Mouse (Mus musculus): ENCODE measurements around the gene Smim24. TPM values are rescaled to one million over a fixed set of nuclear protein-coding genes. Genes with fewer than 3 reads are reported as not detected.

Gene Smim24
- polyA plus RNA-seq, 1 experiment from 2014 or later = 3.8 TPM

DNA sequence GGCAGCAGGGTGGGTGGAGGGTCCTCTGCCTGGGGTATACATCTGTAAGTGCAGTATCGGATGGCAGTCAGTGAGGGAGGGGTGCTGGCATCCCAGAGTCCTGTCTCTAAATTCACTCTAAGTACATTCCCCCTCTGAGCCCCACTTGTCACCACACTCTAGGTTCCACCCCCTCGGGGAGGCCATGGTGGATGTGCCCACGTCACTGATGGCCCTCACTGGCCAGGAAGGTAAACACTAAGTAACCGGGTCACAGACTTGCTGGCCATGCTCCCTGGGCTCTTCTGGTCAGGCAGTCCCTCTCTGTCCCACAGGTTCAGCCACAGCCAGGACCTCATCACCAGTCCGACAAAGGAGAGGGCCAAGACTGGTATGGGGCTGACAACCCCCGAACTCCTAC, 29.3 kb downstream of the Smim24 start:
- 75% methylated on average over 6 of the region's 6 CpGs for WGBS
- Histone ChIP-seq H3K27ac (replicated peaks in 1 of 2; ENCODE audit: control insufficient read depth in 1 of 2, insufficient read depth in 1 of 2, low read depth in 2 of 2, low read length in 2 of 2) (no peak overlapping the region), H3K9me3 (ENCODE audit: control insufficient read depth, low read length) (no peaks in the 10 kb centered on the region), H3K27me3 (ENCODE audit: control insufficient read depth, insufficient read depth, low read length) (no peaks in the 10 kb centered on the region), H3K4me2 (ENCODE audit: low read length) (no peak overlapping the region), H3K4me1 (ENCODE audit: control insufficient read depth in 2 of 2, insufficient read depth in 2 of 2, low read length in 2 of 2) (peaks cover 30 to 48% of the 10 kb centered on the region in 2 experiments), H3K4me3 (ENCODE audit: control insufficient read depth in 1 of 2, insufficient read depth in 1 of 2, low read depth in 1 of 2, low read length in 2 of 2) (no peak overlapping the region), H3K36me3 (ENCODE audit: control insufficient read depth, insufficient read depth, low read length) (peaks cover 26% of the 10 kb centered on the region), H3K9ac (ENCODE audit: low read length) (no peak overlapping the region)
- no peak for ATAC-seq (ENCODE audit: insufficient number of reproducible peaks, insufficient read depth, low FRiP score, low read depth)

DNA sequence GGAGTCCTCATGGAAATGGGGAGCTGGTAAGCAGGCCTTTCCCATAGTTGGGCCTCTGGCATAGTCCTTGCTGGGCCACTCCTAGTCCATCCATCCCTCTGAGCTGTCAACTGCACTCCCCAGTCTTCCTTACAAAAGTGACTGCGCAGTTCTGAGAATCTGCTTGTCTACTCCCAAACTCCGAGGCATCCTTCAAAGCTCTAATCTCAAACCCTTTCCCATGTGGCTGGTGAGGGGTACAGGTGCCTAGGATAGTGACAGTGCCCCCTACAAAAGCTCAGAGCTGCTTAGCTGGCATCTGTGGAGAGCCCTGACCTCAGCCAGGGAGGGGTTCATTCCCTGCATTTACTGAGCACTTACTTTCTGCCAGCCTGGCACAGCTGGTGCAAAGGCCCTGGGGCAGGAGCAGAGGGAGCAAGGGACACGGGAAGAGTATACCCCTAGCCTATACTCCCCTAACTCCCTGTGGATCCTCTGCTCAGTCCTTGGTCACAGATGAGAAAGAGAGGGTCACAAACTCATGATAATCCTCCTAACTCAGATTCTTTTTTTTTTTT, 29.9 kb downstream of the Smim24 start:
- no peak overlapping the region for H3K4me2 ChIP-seq (ENCODE audit: low read length)
- H3K4me1 ChIP-seq (ENCODE audit: control insufficient read depth in 2 of 2, insufficient read depth in 2 of 2, low read length in 2 of 2) = peaks cover 28 to 46% of the 10 kb centered on the region in 2 experiments
- no peak overlapping the region for H3K27ac ChIP-seq (replicated peaks in 1 of 2; ENCODE audit: control insufficient read depth in 1 of 2, insufficient read depth in 1 of 2, low read depth in 2 of 2, low read length in 2 of 2)
- 82% methylated on average over 3 of the region's 3 CpGs for WGBS
- no peak overlapping the region for H3K9ac ChIP-seq (ENCODE audit: low read length)
- H3K9me3 ChIP-seq (ENCODE audit: control insufficient read depth, low read length) = no peaks in the 10 kb centered on the region
- no peaks in the 10 kb centered on the region for H3K27me3 ChIP-seq (ENCODE audit: control insufficient read depth, insufficient read depth, low read length)
- H3K4me3 ChIP-seq (ENCODE audit: control insufficient read depth in 1 of 2, insufficient read depth in 1 of 2, low read depth in 1 of 2, low read length in 2 of 2) = no peak overlapping the region
- ATAC-seq (ENCODE audit: insufficient number of reproducible peaks, insufficient read depth, low FRiP score, low read depth) = no peak
- H3K36me3 ChIP-seq (ENCODE audit: control insufficient read depth, insufficient read depth, low read length) = peaks cover 23% of the 10 kb centered on the region

DNA sequence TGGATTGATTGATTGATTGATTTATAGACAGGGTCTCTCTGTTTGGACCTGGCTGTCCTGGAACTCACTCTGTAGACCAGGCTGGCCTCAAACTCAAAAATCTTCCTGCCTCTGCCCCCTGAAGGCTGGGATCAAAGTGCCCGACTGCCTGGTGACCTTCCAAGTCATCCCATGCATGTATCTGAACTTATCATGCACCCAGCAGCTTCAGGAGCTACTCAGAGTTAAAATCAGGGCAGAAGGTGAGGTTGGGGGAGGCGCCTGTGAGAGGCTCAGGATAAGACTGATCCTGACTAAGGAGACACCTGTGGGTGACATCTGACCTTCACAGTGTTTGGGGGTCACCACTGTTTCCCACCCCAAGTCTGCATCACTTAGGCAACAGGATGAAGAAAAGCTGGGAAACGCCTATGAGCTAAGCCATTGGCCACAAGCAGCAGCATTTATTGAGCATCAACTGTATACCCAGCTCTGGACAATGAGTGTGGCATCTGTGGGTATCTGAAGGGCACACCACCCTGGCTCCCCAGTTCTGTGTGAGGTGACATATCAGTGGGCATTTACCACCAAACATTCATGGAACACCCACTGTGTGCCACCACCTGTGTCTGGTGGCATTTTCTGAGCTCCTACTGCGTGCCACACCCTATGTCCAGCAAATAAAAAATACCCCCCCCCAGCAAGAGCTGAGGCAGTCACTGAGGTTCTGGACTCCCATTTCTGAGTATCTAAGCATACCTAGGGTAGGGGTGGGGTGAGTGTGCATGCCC, 30.8 kb downstream of the Smim24 start:
- peaks cover 25 to 39% of the 10 kb centered on the region in 2 experiments for H3K4me1 ChIP-seq (ENCODE audit: control insufficient read depth in 2 of 2, insufficient read depth in 2 of 2, low read length in 2 of 2)
- no peaks in the 10 kb centered on the region for H3K9me3 ChIP-seq (ENCODE audit: control insufficient read depth, low read length)
- peak overlapping the region in 1 of 2 experiments; percentile 71; a peak in 2 of 4 replicates for H3K27ac ChIP-seq (replicated peaks in 1 of 2; ENCODE audit: control insufficient read depth in 1 of 2, insufficient read depth in 1 of 2, low read depth in 2 of 2, low read length in 2 of 2)
- WGBS = 74% methylated on average over 4 of the region's 4 CpGs
- H3K9ac ChIP-seq (ENCODE audit: low read length) = peak overlapping the region; percentile 84; the same call in 1 of the 2 replicates
- peaks cover 20% of the 10 kb centered on the region for H3K36me3 ChIP-seq (ENCODE audit: control insufficient read depth, insufficient read depth, low read length)
- H3K27me3 ChIP-seq (ENCODE audit: control insufficient read depth, insufficient read depth, low read length) = no peaks in the 10 kb centered on the region
- H3K4me2 ChIP-seq (ENCODE audit: low read length) = peak overlapping the region; percentile 93
- no peak for ATAC-seq (ENCODE audit: insufficient number of reproducible peaks, insufficient read depth, low FRiP score, low read depth)
- H3K4me3 ChIP-seq (ENCODE audit: control insufficient read depth in 1 of 2, insufficient read depth in 1 of 2, low read depth in 1 of 2, low read length in 2 of 2) = no peak overlapping the region

DNA sequence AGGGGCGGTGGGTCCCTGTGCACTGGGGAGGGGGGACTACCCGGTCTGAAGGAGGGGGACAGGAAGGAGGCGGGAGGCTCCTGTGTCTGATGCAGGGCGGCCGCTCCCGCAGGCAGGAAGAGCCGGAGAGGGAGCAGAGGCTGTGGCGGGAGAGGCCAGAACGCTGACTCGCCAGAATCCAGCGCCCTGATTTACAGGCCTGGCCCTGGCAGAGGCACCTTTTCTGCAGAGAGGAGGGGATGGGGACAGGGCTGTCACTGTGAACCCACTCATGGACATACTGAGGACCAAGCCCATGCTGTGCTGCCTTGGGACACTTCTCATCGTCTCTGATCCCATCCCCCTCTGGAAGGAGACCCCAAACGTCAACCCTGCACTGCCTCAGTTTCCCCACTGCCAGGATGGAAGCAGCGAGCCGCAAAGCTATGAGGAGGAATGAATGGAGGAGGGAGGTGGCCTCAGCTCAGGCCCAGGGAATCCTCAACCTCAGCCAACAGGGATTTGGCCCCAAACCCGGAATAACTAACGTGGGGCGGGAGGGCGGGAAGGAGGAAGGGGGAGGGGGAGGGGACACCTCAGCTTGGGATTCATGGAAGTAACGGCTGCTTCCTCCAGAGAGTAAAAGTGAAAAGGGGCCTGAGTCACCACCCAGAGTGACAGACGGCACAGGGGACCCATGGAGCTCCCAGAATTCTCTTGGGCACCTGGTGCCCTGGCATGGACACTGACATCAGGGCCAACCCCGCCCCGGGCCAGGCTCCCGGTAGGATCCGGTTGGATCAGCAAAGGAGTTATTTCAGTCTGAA, 31.6 kb downstream of the Smim24 start:
- peak overlapping the region; percentile 65 to 71 for H3K27ac ChIP-seq (replicated peaks in 1 of 2; ENCODE audit: control insufficient read depth in 1 of 2, insufficient read depth in 1 of 2, low read depth in 2 of 2, low read length in 2 of 2)
- peak overlapping the region; percentile 84 for H3K9ac ChIP-seq (ENCODE audit: low read length)
- no peaks in the 10 kb centered on the region for H3K27me3 ChIP-seq (ENCODE audit: control insufficient read depth, insufficient read depth, low read length)
- peak overlapping the region; percentile 93 for H3K4me2 ChIP-seq (ENCODE audit: low read length)
- peaks cover 24 to 34% of the 10 kb centered on the region in 2 experiments for H3K4me1 ChIP-seq (ENCODE audit: control insufficient read depth in 2 of 2, insufficient read depth in 2 of 2, low read length in 2 of 2)
- 12% methylated on average over 25 of the region's 25 CpGs for WGBS
- no peaks in the 10 kb centered on the region for H3K9me3 ChIP-seq (ENCODE audit: control insufficient read depth, low read length)
- peak; percentile 10; the same call in 1 of the 2 replicates for ATAC-seq (ENCODE audit: insufficient number of reproducible peaks, insufficient read depth, low FRiP score, low read depth)
- H3K4me3 ChIP-seq (ENCODE audit: control insufficient read depth in 1 of 2, insufficient read depth in 1 of 2, low read depth in 1 of 2, low read length in 2 of 2) = peak overlapping the region; percentile 17 to 59
- peaks cover 12% of the 10 kb centered on the region for H3K36me3 ChIP-seq (ENCODE audit: control insufficient read depth, insufficient read depth, low read length)

DNA sequence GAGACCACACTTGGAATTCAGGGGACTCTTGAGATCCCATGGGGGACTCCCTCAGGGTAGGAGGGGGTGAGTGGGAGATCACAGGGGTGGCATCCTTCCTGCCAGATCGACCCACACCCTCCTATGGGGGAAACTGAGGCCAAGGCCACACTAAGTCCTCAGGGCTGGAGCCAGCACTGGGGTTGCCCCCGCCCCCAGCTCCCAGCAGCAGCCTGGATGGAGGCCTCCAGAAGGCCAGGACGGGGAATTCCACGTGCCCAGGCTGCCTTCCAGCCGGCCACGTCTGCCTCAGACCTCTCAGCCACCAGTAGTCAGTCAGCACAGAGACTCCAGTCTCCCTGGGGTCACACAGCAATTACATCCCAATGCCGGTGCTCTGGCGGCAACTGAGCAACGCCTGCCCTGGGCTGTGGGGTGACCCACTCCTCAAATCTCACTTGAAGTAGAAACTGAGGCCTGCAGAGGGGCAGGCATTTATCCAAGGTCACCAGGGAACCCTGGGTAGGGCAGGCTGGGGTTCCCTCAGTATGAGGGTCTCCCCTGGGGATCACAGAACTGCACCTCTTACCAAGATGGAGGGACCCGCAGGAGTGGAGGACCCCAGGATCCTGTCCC, 32.5 kb downstream of the Smim24 start:
- no peaks in the 10 kb centered on the region for H3K9me3 ChIP-seq (ENCODE audit: control insufficient read depth, low read length)
- peak overlapping the region; percentile 84 for H3K9ac ChIP-seq (ENCODE audit: low read length)
- H3K27ac ChIP-seq (replicated peaks in 1 of 2; ENCODE audit: control insufficient read depth in 1 of 2, insufficient read depth in 1 of 2, low read depth in 2 of 2, low read length in 2 of 2) = peak overlapping the region; percentile 22 to 71; a peak in 3 of 4 replicates
- no peaks in the 10 kb centered on the region for H3K27me3 ChIP-seq (ENCODE audit: control insufficient read depth, insufficient read depth, low read length)
- H3K4me2 ChIP-seq (ENCODE audit: low read length) = peak overlapping the region; percentile 93
- H3K4me3 ChIP-seq (ENCODE audit: control insufficient read depth in 1 of 2, insufficient read depth in 1 of 2, low read depth in 1 of 2, low read length in 2 of 2) = peak overlapping the region; percentile 59 to 73
- H3K4me1 ChIP-seq (ENCODE audit: control insufficient read depth in 2 of 2, insufficient read depth in 2 of 2, low read length in 2 of 2) = peaks cover 27 to 39% of the 10 kb centered on the region in 2 experiments
- WGBS = 37% methylated on average over 10 of the region's 10 CpGs
- H3K36me3 ChIP-seq (ENCODE audit: control insufficient read depth, insufficient read depth, low read length) = peaks cover 3% of the 10 kb centered on the region
- no peak for ATAC-seq (ENCODE audit: insufficient number of reproducible peaks, insufficient read depth, low FRiP score, low read depth)

DNA sequence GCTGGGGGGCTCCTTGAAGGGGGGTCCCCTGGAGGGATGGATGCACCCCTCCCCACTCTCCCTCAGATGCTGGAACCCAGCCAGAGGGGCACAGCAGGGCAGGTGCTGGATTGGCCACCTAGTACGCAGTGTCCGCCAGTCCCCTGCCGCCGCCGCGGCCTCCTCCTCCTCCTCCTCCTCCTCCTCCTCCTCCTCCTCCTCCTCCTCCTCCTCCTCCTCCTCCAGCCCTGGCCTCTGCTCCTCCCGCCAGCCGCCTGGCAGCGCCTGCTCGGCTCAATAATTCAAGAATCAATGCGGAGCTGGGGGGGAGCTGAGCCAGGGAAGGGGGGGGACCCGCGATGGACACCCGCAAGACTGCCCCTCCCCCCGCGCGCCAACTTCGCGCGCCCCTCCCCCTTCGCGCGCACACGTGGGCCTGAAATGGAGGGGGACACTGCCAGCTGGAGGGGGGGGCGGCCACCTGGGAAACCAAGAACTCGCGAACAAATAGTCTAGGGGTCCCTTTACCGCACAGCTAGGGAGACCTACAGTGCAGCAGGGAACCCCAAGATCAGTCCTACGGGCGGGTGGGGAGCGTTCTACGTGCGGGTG, 33.3 kb downstream of the Smim24 start:
- no peak for ATAC-seq (ENCODE audit: insufficient number of reproducible peaks, insufficient read depth, low FRiP score, low read depth)
- peak overlapping the region; percentile 59 to 73 for H3K4me3 ChIP-seq (ENCODE audit: control insufficient read depth in 1 of 2, insufficient read depth in 1 of 2, low read depth in 1 of 2, low read length in 2 of 2)
- H3K9me3 ChIP-seq (ENCODE audit: control insufficient read depth, low read length) = no peaks in the 10 kb centered on the region
- no peaks in the 10 kb centered on the region for H3K27me3 ChIP-seq (ENCODE audit: control insufficient read depth, insufficient read depth, low read length)
- H3K27ac ChIP-seq (replicated peaks in 1 of 2; ENCODE audit: control insufficient read depth in 1 of 2, insufficient read depth in 1 of 2, low read depth in 2 of 2, low read length in 2 of 2) = peak overlapping the region in 1 of 2 experiments; percentile 71; a peak in 2 of 4 replicates
- no peaks in the 10 kb centered on the region for H3K36me3 ChIP-seq (ENCODE audit: control insufficient read depth, insufficient read depth, low read length)
- H3K4me2 ChIP-seq (ENCODE audit: low read length) = peak overlapping the region; percentile 93
- H3K9ac ChIP-seq (ENCODE audit: low read length) = peak overlapping the region; percentile 84
- WGBS = 3% methylated on average over 11 of the region's 33 CpGs
- peaks cover 27 to 42% of the 10 kb centered on the region in 2 experiments for H3K4me1 ChIP-seq (ENCODE audit: control insufficient read depth in 2 of 2, insufficient read depth in 2 of 2, low read length in 2 of 2)

DNA sequence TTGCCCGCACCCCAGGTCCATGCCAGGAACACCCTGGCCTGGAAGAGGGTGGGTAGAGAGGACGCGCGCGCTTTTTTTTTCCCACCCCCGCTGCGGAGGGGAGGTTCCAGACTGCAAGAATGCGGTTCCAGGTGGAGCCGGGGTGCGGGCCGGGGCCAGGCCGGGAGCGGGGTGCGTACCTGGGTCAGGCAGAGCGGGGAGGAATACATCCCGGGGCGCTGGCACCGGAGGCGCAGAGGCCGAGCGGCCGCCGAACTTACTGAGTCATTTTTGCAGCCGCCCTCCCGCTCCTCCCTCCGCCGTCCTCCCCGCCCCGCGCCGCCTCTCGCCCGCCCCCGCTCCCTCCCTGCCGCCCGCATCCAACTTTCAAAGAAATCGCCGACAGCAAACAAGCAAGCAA, 34.0 kb downstream of the Smim24 start:
- Histone ChIP-seq H3K9ac (ENCODE audit: low read length) (peak overlapping the region; percentile 84), H3K27me3 (ENCODE audit: control insufficient read depth, insufficient read depth, low read length) (no peaks in the 10 kb centered on the region), H3K4me3 (ENCODE audit: control insufficient read depth in 1 of 2, insufficient read depth in 1 of 2, low read depth in 1 of 2, low read length in 2 of 2) (peak overlapping the region; percentile 59 to 73), H3K4me1 (ENCODE audit: control insufficient read depth in 2 of 2, insufficient read depth in 2 of 2, low read length in 2 of 2) (peaks cover 25 to 49% of the 10 kb centered on the region in 2 experiments), H3K36me3 (ENCODE audit: control insufficient read depth, insufficient read depth, low read length) (no peaks in the 10 kb centered on the region), H3K9me3 (ENCODE audit: control insufficient read depth, low read length) (no peaks in the 10 kb centered on the region), H3K4me2 (ENCODE audit: low read length) (peak overlapping the region; percentile 93), H3K27ac (replicated peaks in 1 of 2; ENCODE audit: control insufficient read depth in 1 of 2, insufficient read depth in 1 of 2, low read depth in 2 of 2, low read length in 2 of 2) (peak overlapping the region in 1 of 2 experiments; percentile 24; a peak in 1 of 4 replicates)
- ATAC-seq (ENCODE audit: insufficient number of reproducible peaks, insufficient read depth, low FRiP score, low read depth) = no peak
- 0% methylated on average over 27 of the region's 38 CpGs for WGBS

Measured in heart, embryonic 14.5 days (tissue).